Mouse (Mus musculus) liver, adult 2 months (tissue): Measurements from ENCODE around the gene Mrnip.

Source experiments
- CTCF ChIP-seq: fragments of 200-500 bp; IDR thresholded peaks from 2 replicates; pipeline ENCODE4 v1.5.1; 2011; ENCODE audit warnings: low read depth, low read length, control low read depth
- POLR2A ChIP-seq: fragments of 200-500 bp; IDR thresholded peaks from 2 replicates; pipeline ENCODE4 v1.6.1; 2011; ENCODE audit warnings: low read length, control low read depth; ENCODE audit not compliant: insufficient read depth; ENCODE audit errors: extremely low read depth

- no peak for TF ChIP-seq POLR2A
- no peak for TF ChIP-seq CTCF
These were observed 60.4 kb downstream of the Mrnip start for GRCm38 (mm10) chr11:50234606-50235005.
